Mouse (Mus musculus) spleen, adult 2 months (tissue): Measurements from ENCODE around the gene Adra1d. TPM values are rescaled to one million over a fixed set of nuclear protein-coding genes. Genes with fewer than 3 reads are reported as not detected.

Experiments
- DNase-seq, 2 experiments: peaks; one replicate each; pipeline versions ENCODE4 v3.0.0 to v3.0.0-alpha.2; 2012 to 2021; ENCODE audit warnings: low spot score in 2 of 2, low read depth in 1 of 2
- H3K27ac ChIP-seq: fragments of 200-500 bp; 2 replicates; pipeline ENCODE4 v1.5.1; 2012; ENCODE audit warnings: low read length, inconsistent platforms; ENCODE audit not compliant: insufficient read depth
- H3K27me3 ChIP-seq: fragments of 200-500 bp; 2 replicates; pipeline ENCODE4 v1.6.1; 2012; ENCODE audit warnings: mild to moderate bottlenecking, moderate library complexity, low read length, inconsistent platforms; ENCODE audit not compliant: control insufficient read depth, insufficient read depth
- H3K36me3 ChIP-seq: fragments of 200-500 bp; 2 replicates; pipeline ENCODE4 v1.6.1; 2012; ENCODE audit warnings: mild to moderate bottlenecking, low read length, inconsistent platforms; ENCODE audit not compliant: control insufficient read depth, insufficient read depth
- H3K4me1 ChIP-seq: fragments of 200-500 bp; 2 replicates; pipeline ENCODE4 v1.6.1; 2011; ENCODE audit warnings: inconsistent platforms; ENCODE audit not compliant: control insufficient read depth, insufficient read depth, insufficient read length
- H3K4me3 ChIP-seq: fragments of 200-500 bp; 2 replicates; pipeline ENCODE4 v1.5.1; 2011; ENCODE audit warnings: mild to moderate bottlenecking, inconsistent platforms; ENCODE audit not compliant: insufficient read depth, insufficient read length; ENCODE audit errors: extremely low read depth
- CTCF ChIP-seq: fragments of 200-500 bp; IDR thresholded peaks from 2 replicates; pipeline ENCODE4 v1.5.1; 2011; ENCODE audit warnings: mild to moderate bottlenecking, inconsistent platforms; ENCODE audit not compliant: insufficient read depth, insufficient read length, insufficient replicate concordance; ENCODE audit errors: extremely low read depth
- POLR2A ChIP-seq: fragments of 200-500 bp; IDR thresholded peaks from 2 replicates; pipeline ENCODE4 v1.6.1; 2011; ENCODE audit warnings: low read depth, low read length, inconsistent platforms
- WGBS: fragments of 180-500 bp; shearing (Covaris S2); methylation state at CpG from one replicate; pipeline ENCODE4 v1.1.7; 2018; 5-methylcytosine and 5-hydroxymethylcytosine counted together
- polyA plus RNA-seq: library from polyadenylated mRNA; depleted of rRNA; stranded (reverse); fragments of >200 nt; gene quantifications from 2 replicates; pipeline ENCODE4 v1.2.3, GENCODE M21; 2012

Adra1d gene
- polyA plus RNA-seq, 1 experiment = 10.0 TPM

- DNase-seq = no peak
- peaks cover 4% of the 10 kb centered on the region; the same call in 1 of the 2 replicates for H3K4me1 ChIP-seq
- H3K4me3 ChIP-seq = no peak overlapping the region
- no peak overlapping the region for H3K27ac ChIP-seq
- H3K36me3 ChIP-seq = no peaks in the 10 kb centered on the region
- TF ChIP-seq CTCF = no peak
- no peak for TF ChIP-seq POLR2A
- peaks cover 7% of the 10 kb centered on the region; the same call in 1 of the 2 replicates for H3K27me3 ChIP-seq
- WGBS = 74% methylated on average over 2 of the region's 2 CpGs
These were observed 11.6 kb downstream of the Adra1d start for GRCm38 (mm10) chr2:131550474-131550873.

- peaks cover 4% of the 10 kb centered on the region; the same call in 1 of the 2 replicates for H3K4me1 ChIP-seq
- H3K4me3 ChIP-seq = no peak overlapping the region
- no peak for DNase-seq
- TF ChIP-seq POLR2A (no peak), CTCF (no peak)
- WGBS = 75% methylated on average over 5 of the region's 5 CpGs
- H3K36me3 ChIP-seq = no peaks in the 10 kb centered on the region
- no peak overlapping the region for H3K27ac ChIP-seq
- H3K27me3 ChIP-seq = peaks cover 7% of the 10 kb centered on the region; the same call in 1 of the 2 replicates
These were observed 13.0 kb downstream of the Adra1d start for GRCm38 (mm10) chr2:131549090-131549489.

GRCm38 (mm10) chr2:131548330-131548729 lies 13.8 kb downstream of the Adra1d start:
- peaks cover 7% of the 10 kb centered on the region; the same call in 1 of the 2 replicates for H3K27me3 ChIP-seq

GRCm38 (mm10) chr2:131546745-131547408 lies 15.2 kb downstream of the Adra1d start:
- peaks cover 4% of the 10 kb centered on the region; the same call in 1 of the 2 replicates for H3K4me1 ChIP-seq
- no peak for DNase-seq
- H3K27me3 ChIP-seq = peaks cover 7% of the 10 kb centered on the region; the same call in 1 of the 2 replicates
- 13% methylated on average over 19 of the region's 19 CpGs for WGBS
- no peaks in the 10 kb centered on the region for H3K36me3 ChIP-seq
- TF ChIP-seq CTCF (no peak), POLR2A (no peak)
- H3K27ac ChIP-seq = no peak overlapping the region
- no peak overlapping the region for H3K4me3 ChIP-seq

More at GRCm38 (mm10) chr2:131548330-131548729, 13.8 kb downstream of the Adra1d start:
- no peak for TF ChIP-seq POLR2A
- TF ChIP-seq CTCF = no peak
- Histone ChIP-seq H3K4me1 (peaks cover 4% of the 10 kb centered on the region; the same call in 1 of the 2 replicates), H3K36me3 (no peaks in the 10 kb centered on the region), H3K27ac (no peak overlapping the region), H3K4me3 (no peak overlapping the region)
- DNase-seq = no peak
- 58% methylated on average over 2 of the region's 2 CpGs for WGBS

GRCm38 (mm10) chr2:131546308-131546700 lies 15.8 kb downstream of the Adra1d start:
- Histone ChIP-seq H3K27me3 (peaks cover 7% of the 10 kb centered on the region; the same call in 1 of the 2 replicates), H3K4me1 (peaks cover 4% of the 10 kb centered on the region; the same call in 1 of the 2 replicates), H3K4me3 (peak overlapping the region; percentile 28; the same call in 1 of the 2 replicates), H3K36me3 (no peaks in the 10 kb centered on the region), H3K27ac (no peak overlapping the region)
- DNase-seq = no peak
- TF ChIP-seq CTCF (no peak), POLR2A (no peak)
- WGBS = 9% methylated on average over 27 of the region's 27 CpGs

- whole genome bisulfite sequencing = 4% methylated on average over 45 of the region's 45 CpGs
- H3K4me3 ChIP-seq = peak overlapping the region; percentile 28; the same call in 1 of the 2 replicates
- H3K27me3 ChIP-seq = peaks cover 7% of the 10 kb centered on the region; the same call in 1 of the 2 replicates
- peak; percentile 21 to 29 for DNase-seq
- no peaks in the 10 kb centered on the region for H3K36me3 ChIP-seq
- H3K27ac ChIP-seq = no peak overlapping the region
- peaks cover 4% of the 10 kb centered on the region; the same call in 1 of the 2 replicates for H3K4me1 ChIP-seq
- TF ChIP-seq POLR2A (no peak), CTCF (peak; percentile 44; the same call in 1 of the 2 replicates)
These were observed 16.4 kb downstream of the Adra1d start for GRCm38 (mm10) chr2:131545386-131546307.
